Mouse (Mus musculus) layer of hippocampus, postnatal 36 days (tissue): ENCODE measurements around the gene Gm3409. TPM values are rescaled to one million over a fixed set of nuclear protein-coding genes. Genes with fewer than 3 reads are reported as not detected.
A peak's percentile ranks its signal among the peaks of the same experiment; 100 is the strongest.
"Not testable (repeated sequence)": the region's sequence is repeated elsewhere in the genome, so short reads cannot be mapped to it uniquely, and the experiment has no call there.

ENCODE experiments used
- DNase-seq, 2 experiments: peaks; one replicate each; pipeline ENCODE4 v3.0.0; 2022
- total RNA-seq, 2 experiments: library from RNA; stranded (reverse); gene quantifications; 2 replicates each; pipeline ENCODE4 v1.2.3; 2021

Gene Gm3409
- total RNA-seq: not detected

DNA sequence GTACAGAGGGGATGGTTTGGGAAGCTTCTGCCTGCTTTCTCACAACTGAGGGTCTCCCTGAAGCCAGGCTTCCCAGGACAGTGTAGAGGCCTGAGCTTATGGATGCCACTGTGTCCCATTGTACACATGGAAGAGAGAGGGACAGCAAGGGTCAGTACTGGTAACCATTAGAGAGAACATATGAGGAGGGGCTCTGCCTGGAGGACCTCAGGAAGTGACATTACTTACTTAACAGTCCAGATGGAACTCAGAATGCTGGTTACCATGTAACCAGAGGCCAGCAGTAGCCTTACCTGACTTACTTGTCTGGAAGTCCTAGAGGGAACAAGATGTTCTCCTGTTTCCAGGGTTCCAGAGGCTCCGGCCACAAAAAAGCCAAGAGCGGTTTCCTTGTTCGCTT, at the start of gene Gm3409:
Gene Gm3409, plus strand, starts transcription at position 301 of the 400 bp plus-strand sequence.
- not testable (repeated sequence) for DNase-seq

DNA sequence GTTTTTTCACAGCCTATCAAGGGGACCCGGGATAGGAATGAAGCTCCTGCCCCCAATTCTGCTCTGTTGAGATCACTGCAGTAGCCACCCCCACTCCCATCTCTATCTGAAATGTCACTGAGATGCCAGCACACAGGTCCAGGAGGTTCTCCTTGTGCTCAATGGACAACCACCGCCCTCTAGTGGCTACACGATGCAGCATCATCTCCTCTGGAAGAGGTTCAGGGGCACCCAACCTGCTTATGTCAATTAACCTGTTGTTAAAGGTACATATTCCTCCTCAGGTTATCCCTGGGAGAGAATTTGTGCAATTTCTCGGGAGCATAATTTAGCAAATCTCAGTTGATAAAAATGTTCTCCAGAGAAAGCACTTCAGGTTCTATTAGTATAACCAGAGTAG, 48.5 kb upstream of the Gm3409 start:
- DNase-seq: peak in 1 of 2 experiments; percentile 23

DNA sequence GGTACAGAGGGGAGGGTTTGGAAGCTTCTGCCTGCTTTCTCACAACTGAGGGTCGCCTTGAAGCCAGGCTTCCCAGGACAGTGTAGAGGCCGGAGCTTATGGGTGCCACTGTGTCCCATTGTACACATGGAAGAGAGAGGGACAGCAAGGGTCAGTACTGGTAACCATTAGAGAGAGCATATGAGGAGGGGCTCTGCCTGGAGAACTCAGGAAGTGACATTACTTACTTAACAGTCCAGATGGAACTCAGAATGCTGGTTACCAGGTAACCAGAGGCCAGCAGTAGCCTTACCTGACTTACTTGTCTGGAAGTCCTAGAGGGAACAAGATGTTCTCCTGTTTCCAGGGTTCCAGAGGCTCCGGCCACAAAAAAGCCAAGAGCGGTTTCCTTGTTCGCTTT, 46.4 kb upstream of the Gm3409 start, which contains the start of gene Gm6370:
Gene Gm6370, plus strand, starts transcription at position 301 of the 400 bp plus-strand sequence.
- DNase-seq: not testable (repeated sequence)

DNA sequence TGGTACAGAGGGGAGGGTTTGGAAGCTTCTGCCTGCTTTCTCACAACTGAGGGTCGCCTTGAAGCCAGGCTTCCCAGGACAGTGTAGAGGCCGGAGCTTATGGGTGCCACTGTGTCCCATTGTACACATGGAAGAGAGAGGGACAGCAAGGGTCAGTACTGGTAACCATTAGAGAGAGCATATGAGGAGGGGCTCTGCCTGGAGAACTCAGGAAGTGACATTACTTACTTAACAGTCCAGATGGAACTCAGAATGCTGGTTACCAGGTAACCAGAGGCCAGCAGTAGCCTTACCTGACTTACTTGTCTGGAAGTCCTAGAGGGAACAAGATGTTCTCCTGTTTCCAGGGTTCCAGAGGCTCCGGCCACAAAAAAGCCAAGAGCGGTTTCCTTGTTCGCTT, 35.3 kb upstream of the Gm3409 start, which contains the start of gene 4930449I24Rik:
Gene 4930449I24Rik, plus strand, starts transcription at position 301 of the 400 bp plus-strand sequence.
- not testable (repeated sequence) for DNase-seq

DNA sequence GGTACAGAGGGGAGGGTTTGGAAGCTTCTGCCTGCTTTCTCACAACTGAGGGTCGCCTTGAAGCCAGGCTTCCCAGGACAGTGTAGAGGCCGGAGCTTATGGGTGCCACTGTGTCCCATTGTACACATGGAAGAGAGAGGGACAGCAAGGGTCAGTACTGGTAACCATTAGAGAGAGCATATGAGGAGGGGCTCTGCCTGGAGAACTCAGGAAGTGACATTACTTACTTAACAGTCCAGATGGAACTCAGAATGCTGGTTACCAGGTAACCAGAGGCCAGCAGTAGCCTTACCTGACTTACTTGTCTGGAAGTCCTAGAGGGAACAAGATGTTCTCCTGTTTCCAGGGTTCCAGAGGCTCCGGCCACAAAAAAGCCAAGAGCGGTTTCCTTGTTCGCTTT, 23.6 kb upstream of the Gm3409 start, which contains the start of gene Gm3402:
Gene Gm3402, plus strand, starts transcription at position 301 of the 400 bp plus-strand sequence.
- DNase-seq: not testable (repeated sequence)

DNA sequence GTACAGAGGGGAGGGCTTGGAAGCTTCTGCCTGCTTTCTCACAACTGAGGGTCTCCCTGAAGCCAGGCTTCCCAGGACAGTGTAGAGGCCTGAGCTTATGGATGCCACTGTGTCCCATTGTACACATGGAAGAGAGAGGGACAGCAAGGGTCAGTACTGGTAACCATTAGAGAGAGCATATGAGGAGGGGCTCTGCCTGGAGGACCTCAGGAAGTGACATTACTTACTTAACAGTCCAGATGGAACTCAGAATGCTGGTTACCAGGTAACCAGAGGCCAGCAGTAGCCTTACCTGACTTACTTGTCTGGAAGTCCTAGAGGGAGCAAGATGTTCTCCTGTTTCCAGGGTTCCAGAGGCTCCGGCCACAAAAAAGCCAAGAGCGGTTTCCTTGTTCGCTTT, 11.9 kb upstream of the Gm3409 start, which contains the start of gene Gm3404:
Gene Gm3404, plus strand, starts transcription at position 301 of the 400 bp plus-strand sequence.
- DNase-seq: not testable (repeated sequence)

DNA sequence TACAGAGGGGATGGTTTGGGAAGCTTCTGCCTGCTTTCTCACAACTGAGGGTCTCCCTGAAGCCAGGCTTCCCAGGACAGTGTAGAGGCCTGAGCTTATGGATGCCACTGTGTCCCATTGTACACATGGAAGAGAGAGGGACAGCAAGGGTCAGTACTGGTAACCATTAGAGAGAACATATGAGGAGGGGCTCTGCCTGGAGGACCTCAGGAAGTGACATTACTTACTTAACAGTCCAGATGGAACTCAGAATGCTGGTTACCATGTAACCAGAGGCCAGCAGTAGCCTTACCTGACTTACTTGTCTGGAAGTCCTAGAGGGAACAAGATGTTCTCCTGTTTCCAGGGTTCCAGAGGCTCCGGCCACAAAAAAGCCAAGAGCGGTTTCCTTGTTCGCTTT, 18.4 kb downstream of the Gm3409 start, which contains the start of gene Gm3415:
Gene Gm3415, plus strand, starts transcription at position 301 of the 400 bp plus-strand sequence.
- not testable (repeated sequence) for DNase-seq

DNA sequence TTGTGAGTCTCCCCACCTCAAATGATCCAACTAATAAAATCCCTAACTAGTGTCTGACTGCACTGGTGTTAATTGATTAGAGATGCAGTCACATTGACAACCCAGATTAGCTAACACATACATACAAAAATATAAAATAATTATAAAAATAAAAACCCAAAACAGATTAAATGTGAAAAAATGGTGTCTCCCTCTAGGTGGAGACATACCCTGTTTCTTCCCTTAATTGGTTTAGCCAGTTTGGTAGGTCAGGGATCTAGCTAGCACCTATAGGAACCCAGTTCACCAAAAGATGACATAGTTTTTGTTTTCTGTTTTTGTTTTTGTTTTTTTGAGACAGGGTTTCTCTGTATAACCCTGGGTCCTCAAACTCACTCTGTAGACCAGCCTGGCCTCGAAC, 26.8 kb downstream of the Gm3409 start:
- no peak for DNase-seq

DNA sequence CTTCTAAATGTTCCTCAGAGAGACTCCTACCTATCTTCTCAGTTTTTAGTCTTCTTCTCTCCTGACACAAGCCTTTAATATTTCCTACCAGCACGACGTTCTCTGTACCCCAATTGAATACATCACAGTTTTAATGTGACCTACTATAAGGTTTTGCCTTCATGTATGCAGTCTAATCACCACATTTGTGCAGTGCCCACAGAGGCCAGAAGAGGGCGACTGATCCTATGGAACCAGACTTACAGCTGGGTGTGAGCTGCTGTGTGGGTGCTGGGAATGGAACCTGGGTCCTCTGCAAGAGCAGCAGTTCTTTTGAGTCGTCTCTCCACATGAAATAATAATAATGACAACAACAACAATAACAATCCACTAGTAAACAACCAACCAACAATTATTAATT, 29.6 kb downstream of the Gm3409 start:
- DNase-seq: no peak

DNA sequence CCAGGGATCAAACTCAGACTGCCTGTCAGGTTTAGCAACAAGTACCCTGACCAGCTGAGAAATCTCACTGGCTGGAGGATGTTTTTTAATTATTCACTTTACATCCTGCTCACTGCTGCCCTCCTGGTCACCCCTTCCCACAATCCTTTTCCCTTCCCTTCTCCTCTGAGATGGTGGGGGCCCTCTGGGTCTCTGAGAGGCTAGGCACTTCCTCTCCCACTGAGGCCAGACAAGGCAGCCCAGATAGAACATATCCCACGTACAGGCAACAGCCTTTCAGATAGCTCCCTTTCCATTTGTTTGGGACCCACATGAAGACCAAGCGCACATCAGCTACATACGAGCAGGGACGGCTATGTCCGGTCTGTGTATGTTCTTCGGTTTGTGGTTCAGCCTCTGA, 32.7 kb downstream of the Gm3409 start:
- DNase-seq: not testable (repeated sequence)

DNA sequence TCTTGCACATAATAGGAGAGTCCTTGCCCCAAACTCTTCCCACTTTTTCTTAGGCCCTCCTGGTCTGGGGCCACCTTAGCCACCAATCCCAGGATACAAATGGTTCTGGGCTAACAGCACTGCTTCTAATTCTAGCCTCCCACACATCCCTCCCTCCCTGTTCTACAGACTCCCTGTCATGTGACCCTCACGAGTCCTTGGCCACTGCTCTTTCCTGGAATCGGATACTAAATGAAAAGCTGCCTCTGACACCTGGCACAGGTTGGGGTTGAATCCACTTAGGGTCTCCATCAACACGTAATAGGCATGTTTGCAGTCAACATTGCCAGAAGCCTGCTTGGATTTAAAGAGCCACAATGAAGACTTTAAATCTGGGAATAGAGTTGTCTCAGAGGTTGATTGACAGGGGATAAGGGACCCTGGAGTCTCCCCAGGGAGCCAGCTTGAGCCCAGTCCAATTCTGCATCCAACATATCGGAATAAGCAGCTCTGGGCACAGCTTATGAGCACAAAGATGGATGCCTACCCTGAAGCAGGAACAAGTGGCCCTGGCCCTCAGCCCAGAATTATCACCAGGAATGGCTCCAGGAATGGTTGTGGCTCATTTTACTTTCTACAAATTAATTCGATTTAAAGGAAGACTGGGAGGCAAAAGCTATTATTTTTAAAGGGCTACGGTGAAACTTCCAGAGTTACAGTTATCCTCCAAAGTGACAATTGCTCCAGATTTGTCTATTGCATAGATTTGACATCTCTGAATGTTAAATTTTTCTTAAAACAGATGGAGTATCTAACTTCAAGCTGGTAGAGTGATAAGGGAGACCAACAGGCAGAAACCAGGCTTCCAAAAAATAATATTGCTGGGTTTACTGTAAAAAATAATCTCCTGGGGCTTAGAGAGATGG, 34.6 kb downstream of the Gm3409 start:
- peak; percentile 75 for DNase-seq

DNA sequence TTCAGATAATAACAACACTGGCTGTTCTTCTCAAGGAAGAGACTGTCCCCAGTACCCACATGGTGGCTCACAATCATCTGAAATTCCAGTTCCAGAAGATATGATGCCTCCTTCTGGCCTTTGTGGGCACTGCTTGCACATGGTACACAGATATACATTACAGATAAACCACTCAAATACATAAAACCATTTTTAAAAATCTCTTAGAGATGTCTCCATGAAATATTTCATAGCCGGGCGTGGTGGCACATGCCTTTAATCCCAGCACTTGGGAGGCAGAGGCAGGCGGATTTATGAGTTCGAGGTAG, 35.2 kb downstream of the Gm3409 start:
- not testable (repeated sequence) for DNase-seq

DNA sequence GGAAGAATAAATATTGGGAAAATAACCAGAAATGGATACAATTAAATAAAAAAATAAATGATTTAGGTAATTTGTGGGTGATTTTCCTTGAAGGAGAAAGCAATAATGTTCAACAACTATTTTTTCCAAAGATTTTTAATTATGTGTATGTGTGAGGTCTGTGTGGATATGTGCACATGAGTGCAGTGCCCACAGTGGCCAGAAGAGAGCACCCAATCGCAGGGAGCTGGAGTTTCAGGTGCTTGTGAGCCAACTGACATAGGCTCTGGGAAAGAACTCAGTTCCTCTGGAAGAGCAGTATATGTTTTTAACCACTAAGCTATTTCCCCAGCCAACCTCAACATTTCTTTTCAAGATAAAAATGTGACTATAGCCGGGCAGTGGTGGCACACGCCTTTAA, 39.2 kb downstream of the Gm3409 start:
- no peak for DNase-seq

DNA sequence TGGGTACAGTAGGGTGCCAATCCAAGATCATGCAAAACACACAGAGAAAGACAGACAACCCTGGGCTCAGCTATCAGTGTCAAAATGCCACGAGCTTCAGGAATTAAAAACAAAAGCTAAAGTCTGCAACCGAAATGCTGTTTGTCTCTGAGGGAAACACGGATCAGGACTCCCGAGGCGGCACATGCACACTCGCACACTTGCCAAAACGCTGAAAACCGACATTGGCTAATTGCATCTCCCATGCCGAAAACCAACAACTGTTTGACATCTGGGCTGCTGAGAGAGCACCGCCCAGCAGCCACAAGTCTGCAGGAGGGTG, 46.7 kb downstream of the Gm3409 start:
- peak; percentile 31 to 38 for DNase-seq

DNA sequence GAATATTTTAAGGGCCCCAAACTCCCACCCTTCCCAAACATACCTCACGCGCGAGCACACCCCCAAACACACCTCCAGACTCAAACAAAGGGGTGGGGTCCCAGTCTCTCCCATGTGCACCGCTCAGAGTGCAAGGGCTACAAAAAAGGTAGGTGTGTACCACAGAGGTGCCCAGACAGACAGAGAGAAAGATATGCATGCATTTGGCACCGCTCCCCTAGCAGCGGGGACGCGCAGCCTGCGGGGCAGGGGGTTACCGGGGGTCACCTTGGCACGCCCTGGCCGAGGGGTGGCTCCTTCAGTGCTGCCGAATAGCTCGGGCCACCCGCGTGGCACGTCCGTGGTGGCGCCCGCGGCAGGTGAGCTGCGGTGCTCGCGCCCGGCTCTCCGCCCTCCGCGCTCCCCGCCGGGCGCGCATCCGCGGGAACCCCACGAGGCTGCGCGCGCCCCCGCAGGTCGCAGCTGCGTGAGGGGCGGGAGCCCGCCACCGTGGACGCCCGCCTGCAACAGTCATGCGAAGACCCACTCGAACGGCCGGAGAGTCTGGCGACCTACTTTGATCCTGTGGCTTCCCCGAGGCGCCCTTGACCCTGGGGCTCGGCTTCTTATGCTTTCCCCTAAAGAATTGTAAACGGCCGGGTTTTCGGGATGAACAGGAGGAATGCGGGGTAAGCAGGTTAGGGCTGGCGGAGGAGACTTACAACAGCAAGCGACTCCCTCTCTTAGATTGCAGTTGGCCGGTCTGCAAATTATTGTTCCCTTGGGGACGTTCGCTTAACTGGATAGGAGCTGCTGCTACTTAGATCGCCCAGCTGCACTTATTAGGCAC, 47.2 kb downstream of the Gm3409 start, which contains the start of gene Gpr12:
Gene Gpr12, minus strand, starts transcription at position 762 of the 829 bp plus-strand sequence.
- DNase-seq: peak; percentile 40 to 48

DNA sequence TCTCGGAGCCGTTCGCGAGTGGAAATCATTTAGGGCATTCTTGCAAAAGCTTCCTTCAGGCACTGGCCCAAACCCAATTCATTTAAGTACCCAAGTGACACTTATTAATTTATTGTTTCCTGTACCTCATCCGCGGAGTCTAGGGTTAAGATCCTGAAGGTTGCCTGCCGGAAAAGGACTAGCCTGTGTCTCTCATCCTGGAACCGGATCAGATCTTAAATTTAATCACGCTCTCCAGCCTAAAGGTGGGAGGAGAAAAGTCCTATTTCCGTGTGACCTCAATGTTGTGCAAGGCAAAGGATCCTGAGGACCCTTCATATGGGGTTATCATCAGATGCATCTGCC, 47.8 kb downstream of the Gm3409 start:
- DNase-seq: no peak

DNA sequence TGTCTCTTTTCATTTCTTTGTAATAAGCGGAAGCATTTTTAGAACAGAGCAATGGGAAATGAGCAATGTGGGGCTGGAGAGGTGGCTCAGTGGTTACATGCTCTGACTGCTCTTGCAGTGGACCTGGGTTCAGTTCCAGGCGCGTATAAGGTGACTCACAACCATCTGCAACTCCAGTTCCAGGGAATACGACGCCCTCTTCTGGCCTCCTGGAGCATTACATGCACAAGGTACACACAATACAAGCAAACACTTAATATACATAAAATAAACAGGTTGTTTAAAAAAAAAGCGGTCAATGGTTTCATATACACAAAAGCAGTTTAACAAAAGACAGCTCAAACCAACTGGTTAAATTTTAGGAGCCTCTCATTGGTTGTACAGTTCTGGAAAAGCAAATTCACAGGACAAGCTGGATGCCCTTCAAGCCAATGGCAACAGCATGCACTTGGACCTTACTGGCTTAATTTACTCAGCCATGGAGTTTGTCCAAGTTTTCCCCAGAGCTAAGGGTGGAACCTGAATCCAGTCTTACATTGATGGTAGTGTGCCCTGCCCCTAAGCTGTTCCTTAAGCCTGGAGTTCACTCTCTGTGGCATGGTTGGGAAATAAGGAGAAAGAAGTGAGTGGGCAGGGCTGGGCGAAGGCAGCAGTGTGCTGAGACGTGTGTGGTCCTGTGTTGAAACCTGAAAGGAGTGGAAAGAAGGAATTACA, 49.1 kb downstream of the Gm3409 start:
- no peak for DNase-seq

Other genes with a start within 250 kb of the Gm3409 start
- 100 to 1,000 TPM; 104 to 106 TPM for gene Wasf3, start 152.7 kb upstream of the Gm3409 start, total RNA-seq
- not detected for gene Gm6408, start 55.7 kb upstream of the Gm3409 start, total RNA-seq
- not detected for gene Gm6370, start 46.3 kb upstream of the Gm3409 start, total RNA-seq
- gene 4930449I24Rik, start 35.2 kb upstream of the Gm3409 start, total RNA-seq: not detected
- gene Gm3402, start 23.5 kb upstream of the Gm3409 start, total RNA-seq: not detected
- not detected for gene Gm3404, start 11.8 kb upstream of the Gm3409 start, total RNA-seq
- gene Gm3415, start 18.5 kb downstream of the Gm3409 start, total RNA-seq: not detected
- gene Gpr12, start 47.6 kb downstream of the Gm3409 start, total RNA-seq: 10 to 100 TPM; 37.6 to 38.1 TPM